Mouse (Mus musculus) heart, adult 2 months (tissue): Measurements from ENCODE around the gene Cerk.

Experiments used
- CTCF ChIP-seq: fragments of 200-600 bp; IDR thresholded peaks from 2 replicates; pipeline ENCODE4 v1.8.1; 2022; ENCODE audit warnings: antibody characterized with exemption, mild to moderate bottlenecking, moderate library complexity
- EP300 ChIP-seq: fragments of 200-500 bp; IDR thresholded peaks from 2 replicates; pipeline ENCODE4 v1.6.1; 2011; ENCODE audit warnings: low read depth, low read length, control low read depth; ENCODE audit not compliant: insufficient read depth

DNA sequence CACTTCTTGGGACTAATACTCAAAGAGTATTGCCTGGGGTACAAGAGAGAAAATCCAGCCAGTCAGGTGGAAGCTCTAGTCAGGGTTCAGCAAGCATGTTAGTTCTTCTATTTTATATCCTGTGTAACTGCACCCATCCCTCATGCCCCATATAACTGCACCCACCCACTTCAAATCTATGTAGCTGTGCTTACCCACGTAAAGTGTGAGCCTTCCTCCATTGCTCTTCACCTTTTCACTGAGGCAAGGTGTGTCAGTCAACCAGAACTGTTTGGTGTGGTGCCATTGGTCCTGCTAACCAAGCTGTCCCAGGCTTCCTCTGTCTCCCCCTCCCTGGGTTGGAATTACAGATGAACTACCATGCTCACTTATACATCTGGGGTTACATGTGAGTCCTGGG lies 45.2 kb upstream of the Cerk start:
- TF ChIP-seq CTCF (no peak), EP300 (no peak)
